Mouse (Mus musculus) C2C12 (cell line): Measurements from ENCODE around the gene Ccdc12.

Experiments used
- CEBPB ChIP-seq: IDR thresholded peaks from one replicate; pipeline ENCODE4 v1.6.1; 2011; ENCODE audit warnings: low read depth, mild to moderate bottlenecking, control low read depth, moderate library complexity
- CTCF ChIP-seq: IDR thresholded peaks from one replicate; pipeline ENCODE4 v1.5.1; 2011; ENCODE audit not compliant: control insufficient read depth, insufficient read depth, insufficient read length
- MAX ChIP-seq: IDR thresholded peaks from one replicate; pipeline ENCODE4 v1.6.1; 2011; ENCODE audit warnings: mild to moderate bottlenecking, control low read depth
- MYOD1 ChIP-seq: IDR thresholded peaks from one replicate; pipeline ENCODE4 v1.6.1; 2011; ENCODE audit warnings: low read depth; ENCODE audit not compliant: control insufficient read depth, insufficient read length
- MYOG ChIP-seq: IDR thresholded peaks from one replicate; pipeline ENCODE4 v1.6.1; 2011; ENCODE audit not compliant: control insufficient read depth, insufficient read length; ENCODE audit errors: extremely low read depth
- USF1 ChIP-seq: IDR thresholded peaks from one replicate; pipeline ENCODE4 v1.6.1; 2011; ENCODE audit warnings: low read depth, mild to moderate bottlenecking, control low read depth, moderate library complexity

GRCm38 (mm10) chr9:110742951-110743455 is 86.7 kb downstream of the Ccdc12 start:
- TF ChIP-seq USF1 = no peak
- TF ChIP-seq CTCF = no peak
- no peak for TF ChIP-seq MYOD1
- TF ChIP-seq MAX = no peak
- no peak for TF ChIP-seq MYOG
- no peak for TF ChIP-seq CEBPB
